Mouse (Mus musculus) bone marrow, adult 2 months (tissue): ENCODE results near the gene Sbf2. TPM values are rescaled to one million over a fixed set of nuclear protein-coding genes. Genes with fewer than 3 reads are reported as not detected.

ENCODE experiments used
- H3K27ac ChIP-seq: fragments of 200-500 bp; 2 replicates; pipeline ENCODE4 v1.5.1; 2012; ENCODE audit warnings: low read depth, mild to moderate bottlenecking, control low read depth, inconsistent platforms, low read length; ENCODE audit not compliant: control insufficient read depth, poor library complexity, insufficient read depth
- H3K4me1 ChIP-seq: fragments of 200-500 bp; 2 replicates; pipeline ENCODE4 v1.6.1; 2011; ENCODE audit warnings: low read length; ENCODE audit not compliant: control insufficient read depth, insufficient read depth
- H3K4me3 ChIP-seq: fragments of 200-500 bp; replicated peaks from 2 replicates; pipeline ENCODE3; 2011; ENCODE audit warnings: mild to moderate bottlenecking, low read depth, low read length, control low read depth; ENCODE audit not compliant: control insufficient read depth
- CTCF ChIP-seq: fragments of 200-500 bp; IDR thresholded peaks from 2 replicates; pipeline ENCODE4 v1.5.1; 2011; ENCODE audit warnings: low read length, control low read depth; ENCODE audit not compliant: control insufficient read depth, insufficient read depth
- POLR2A ChIP-seq: fragments of 200-500 bp; IDR thresholded peaks from 2 replicates; pipeline ENCODE4 v1.6.1; 2011; ENCODE audit warnings: low read depth, mild to moderate bottlenecking, control low read depth, low read length, borderline replicate concordance; ENCODE audit not compliant: control insufficient read depth
- WGBS: fragments of 180-500 bp; shearing (Covaris S2); methylation state at CpG from one replicate; pipeline ENCODE4 v1.1.7; 2018; 5-methylcytosine and 5-hydroxymethylcytosine counted together
- polyA plus RNA-seq: library from polyadenylated mRNA; stranded (reverse); fragments of >200 nt; gene quantifications from 2 replicates; pipeline ENCODE4 v1.2.4, GENCODE M21; 2011; ENCODE audit warnings: low replicate concordance; ENCODE audit not compliant: missing spikeins, insufficient read depth, insufficient read length

Sbf2 gene
- polyA plus RNA-seq, 1 experiment: 11.1 TPM

DNA sequence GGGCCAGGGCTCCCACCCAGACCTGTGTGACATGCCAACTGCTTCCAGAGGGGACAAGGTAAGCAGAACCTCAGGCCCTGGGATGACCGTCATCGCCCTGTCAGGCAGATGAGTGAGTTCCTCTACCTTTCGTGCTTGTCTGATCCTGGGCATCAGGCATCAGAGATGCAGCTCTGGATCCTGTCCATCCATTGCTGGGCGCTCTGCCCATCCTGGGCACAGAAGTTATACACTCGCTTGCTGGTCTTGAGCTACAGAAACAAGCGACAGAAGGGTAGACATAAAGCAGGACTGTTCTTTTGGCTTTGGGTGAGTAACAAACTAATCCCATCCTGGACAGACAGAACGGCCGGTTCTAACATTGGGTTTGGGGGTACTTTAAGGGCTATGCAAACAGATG is 305.5 kb downstream of the Sbf2 start:
- no peak overlapping the region for H3K27ac ChIP-seq
- H3K4me3 ChIP-seq: no peak overlapping the region
- H3K4me1 ChIP-seq: peaks cover 2% of the 10 kb centered on the region; the same call in 1 of the 2 replicates
- TF ChIP-seq CTCF: no peak
- no peak for TF ChIP-seq POLR2A
- 86% methylated on average over 8 of the region's 8 CpGs for WGBS

DNA sequence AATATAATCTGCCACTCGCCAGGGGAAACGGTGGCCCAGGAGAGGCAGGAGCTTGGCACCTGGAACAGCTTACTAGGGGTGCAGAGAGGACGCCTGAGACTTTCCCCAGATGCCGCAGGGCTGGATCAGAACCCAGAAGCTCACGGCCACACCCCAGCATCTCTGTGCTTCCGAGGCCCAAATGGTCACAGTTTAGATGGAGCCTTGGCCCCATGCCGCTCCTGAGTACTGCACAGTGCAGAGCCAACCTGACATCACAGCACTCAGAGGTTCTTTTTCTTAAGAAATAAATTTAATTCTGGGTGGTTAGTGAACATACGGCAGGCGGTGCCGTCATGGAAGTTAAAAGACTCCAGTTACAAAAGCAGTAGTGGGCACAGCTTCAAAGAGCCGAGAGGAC is 307.0 kb downstream of the Sbf2 start:
- Histone ChIP-seq H3K4me1 (no peaks in the 10 kb centered on the region; the same call in 1 of the 2 replicates), H3K4me3 (no peak overlapping the region), H3K27ac (no peak overlapping the region)
- TF ChIP-seq POLR2A (no peak), CTCF (no peak)
- WGBS: 82% methylated on average over 11 of the region's 11 CpGs

DNA sequence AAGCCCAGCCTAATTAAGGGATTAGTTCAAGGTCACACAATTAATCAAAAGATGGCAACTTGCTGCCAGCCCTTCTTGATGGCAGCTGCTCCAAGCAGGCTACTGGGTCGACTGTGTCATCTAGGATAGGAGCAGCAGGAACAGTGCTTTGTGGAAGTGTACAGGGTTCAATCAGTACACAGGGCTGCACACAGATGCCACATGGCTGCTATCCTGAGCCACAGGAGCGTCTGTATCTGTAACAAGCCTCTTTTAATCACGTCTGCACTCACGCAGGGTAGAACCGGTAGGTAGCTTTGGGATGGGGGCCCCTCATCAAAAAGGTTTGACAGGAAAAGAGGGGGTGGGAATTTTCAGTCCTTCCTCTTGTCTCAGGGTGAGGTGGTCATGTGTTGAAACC is 308.4 kb downstream of the Sbf2 start:
- Histone ChIP-seq H3K4me3 (no peak overlapping the region), H3K4me1 (no peaks in the 10 kb centered on the region; the same call in 1 of the 2 replicates), H3K27ac (no peak overlapping the region)
- 79% methylated on average over 5 of the region's 5 CpGs for WGBS
- TF ChIP-seq CTCF (no peak), POLR2A (no peak)

DNA sequence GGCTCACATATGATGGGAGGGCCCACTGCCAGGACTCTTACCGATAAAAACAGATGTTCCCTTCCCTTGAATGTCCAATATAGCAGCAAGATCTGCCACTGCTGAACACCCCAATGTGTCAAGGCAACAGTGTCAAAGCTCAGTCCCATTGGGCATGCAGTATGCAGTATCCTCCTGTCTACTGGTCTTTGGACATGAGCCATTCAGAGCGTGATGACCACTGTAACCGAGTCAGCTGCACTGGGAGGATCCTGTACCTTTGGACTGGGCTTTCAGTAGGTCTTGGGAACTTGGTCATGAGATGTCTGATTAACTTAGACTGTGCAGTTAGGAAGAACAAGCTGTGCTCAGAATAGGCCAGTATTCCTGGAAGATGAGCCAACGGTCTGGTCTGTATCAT is 309.2 kb downstream of the Sbf2 start:
- H3K4me3 ChIP-seq: no peak overlapping the region
- TF ChIP-seq POLR2A: no peak
- TF ChIP-seq CTCF: no peak
- WGBS: 86% methylated on average over 4 of the region's 4 CpGs
- H3K4me1 ChIP-seq: no peaks in the 10 kb centered on the region; the same call in 1 of the 2 replicates
- no peak overlapping the region for H3K27ac ChIP-seq

DNA sequence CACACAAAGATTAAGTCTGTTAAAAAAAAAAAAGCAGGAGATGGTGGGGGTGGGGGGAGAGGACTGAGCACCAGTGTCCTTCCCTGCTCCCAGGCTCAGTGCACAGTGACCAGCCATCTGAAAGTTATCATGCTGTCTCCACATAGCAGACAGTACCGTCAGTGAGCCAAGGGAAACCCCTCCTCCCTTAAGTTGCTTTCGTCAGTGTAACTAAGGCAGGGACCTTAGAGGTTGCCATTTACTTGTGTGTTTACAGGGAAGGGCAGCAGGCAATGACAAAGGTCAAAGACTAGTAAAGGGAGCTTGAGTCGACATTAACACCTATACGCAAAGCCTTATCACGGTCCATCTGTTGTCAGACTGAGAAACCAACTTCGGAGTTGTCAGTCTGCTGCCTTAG is 311.8 kb downstream of the Sbf2 start:
- TF ChIP-seq POLR2A (no peak), CTCF (no peak)
- H3K27ac ChIP-seq: no peak overlapping the region
- no peak overlapping the region for H3K4me3 ChIP-seq
- no peaks in the 10 kb centered on the region for H3K4me1 ChIP-seq
- WGBS: 80% methylated on average over 6 of the region's 6 CpGs

DNA sequence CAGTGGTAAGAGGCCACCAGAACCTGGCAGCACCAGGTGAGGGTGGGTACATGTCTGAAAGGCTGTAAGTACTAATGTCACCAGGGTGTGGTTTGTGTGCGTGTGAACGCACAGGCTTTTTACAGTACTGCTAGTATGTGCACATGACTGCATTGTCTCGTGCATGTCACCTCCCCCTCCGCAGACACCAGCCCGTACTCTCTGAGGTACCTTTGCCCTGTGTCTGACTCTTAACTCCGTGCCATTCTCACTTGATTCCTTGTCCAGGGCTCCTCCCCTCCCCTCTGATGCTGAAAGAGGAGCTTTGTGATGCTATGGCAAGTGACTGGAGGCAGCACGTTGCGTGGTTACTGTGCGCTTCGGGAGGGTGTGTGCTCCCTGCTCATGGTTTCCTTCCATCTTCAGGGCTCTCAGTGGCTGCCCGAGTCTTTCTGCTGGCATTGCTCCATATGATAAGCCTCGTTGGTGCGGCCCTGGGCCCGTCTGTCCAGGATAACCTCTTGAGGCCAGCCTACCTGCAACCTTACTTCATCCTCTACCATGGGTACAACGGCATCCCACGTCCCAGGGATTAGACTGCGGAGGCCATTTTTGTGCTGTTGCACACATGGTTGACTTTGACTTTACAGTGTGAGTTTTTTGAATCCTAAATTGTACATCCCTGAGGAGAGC is 315.8 kb downstream of the Sbf2 start:
- TF ChIP-seq POLR2A (no peak), CTCF (no peak)
- Histone ChIP-seq H3K4me1 (no peaks in the 10 kb centered on the region), H3K27ac (no peak overlapping the region), H3K4me3 (no peak overlapping the region)
- WGBS: 79% methylated on average over 17 of the region's 17 CpGs

DNA sequence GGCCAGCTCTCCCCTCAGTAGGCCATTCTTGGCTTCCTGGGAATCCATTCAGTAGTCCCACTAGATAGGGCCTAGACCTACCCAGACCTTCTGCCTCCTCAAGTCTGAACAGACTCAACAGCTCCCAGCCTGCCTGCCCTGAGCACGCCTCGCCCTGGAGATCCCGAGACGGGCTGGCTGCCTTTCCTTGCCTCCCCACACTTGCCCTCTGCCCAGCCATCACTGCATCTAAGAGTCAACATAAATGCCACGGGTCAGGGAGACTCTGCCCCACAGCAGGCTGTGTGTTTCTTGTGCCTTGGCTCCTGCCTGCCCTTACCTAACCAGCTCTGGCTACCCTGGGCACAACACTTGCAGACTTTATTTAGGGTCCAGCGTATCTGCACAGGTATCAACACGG is 316.6 kb downstream of the Sbf2 start:
- TF ChIP-seq POLR2A (no peak), CTCF (no peak)
- Histone ChIP-seq H3K4me3 (no peak overlapping the region), H3K4me1 (no peaks in the 10 kb centered on the region), H3K27ac (no peak overlapping the region)
- WGBS: 79% methylated on average over 7 of the region's 7 CpGs

DNA sequence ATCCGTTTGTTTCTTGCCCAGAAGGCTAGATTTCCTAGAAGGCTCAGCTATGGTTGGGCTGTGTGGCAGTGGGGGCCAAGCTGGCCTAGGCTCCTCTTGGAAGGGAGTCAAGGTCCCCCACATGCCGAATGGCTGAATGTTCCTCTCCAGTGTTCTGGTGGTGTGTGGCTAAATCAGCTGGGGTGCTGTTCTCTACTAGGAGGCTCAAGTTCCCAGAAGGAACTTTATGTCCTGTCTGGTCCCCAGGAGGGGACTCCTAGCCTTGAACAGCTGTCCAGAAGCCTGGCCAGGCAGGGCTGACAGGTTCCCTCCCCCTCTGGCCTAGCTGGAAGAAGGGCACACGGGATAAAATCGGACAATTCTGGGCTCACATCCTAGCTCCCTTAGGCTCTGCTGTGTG is 317.1 kb downstream of the Sbf2 start:
- 72% methylated on average over 4 of the region's 4 CpGs for WGBS
- no peak overlapping the region for H3K27ac ChIP-seq
- no peak overlapping the region for H3K4me3 ChIP-seq
- TF ChIP-seq CTCF: no peak
- TF ChIP-seq POLR2A: no peak
- H3K4me1 ChIP-seq: no peaks in the 10 kb centered on the region
